Mouse (Mus musculus): Measurements from ENCODE around the gene Slc4a8. TPM values are rescaled to one million over a fixed set of nuclear protein-coding genes. Genes with fewer than 3 reads are reported as not detected.

The Slc4a8 gene
- 10.7 TPM for polyA plus RNA-seq (2014; fragmentation: Illumina TruSeq; extraction: RNeasy Lipid Tissue Mini Kit (QIAGEN cat#74804))

DNA sequence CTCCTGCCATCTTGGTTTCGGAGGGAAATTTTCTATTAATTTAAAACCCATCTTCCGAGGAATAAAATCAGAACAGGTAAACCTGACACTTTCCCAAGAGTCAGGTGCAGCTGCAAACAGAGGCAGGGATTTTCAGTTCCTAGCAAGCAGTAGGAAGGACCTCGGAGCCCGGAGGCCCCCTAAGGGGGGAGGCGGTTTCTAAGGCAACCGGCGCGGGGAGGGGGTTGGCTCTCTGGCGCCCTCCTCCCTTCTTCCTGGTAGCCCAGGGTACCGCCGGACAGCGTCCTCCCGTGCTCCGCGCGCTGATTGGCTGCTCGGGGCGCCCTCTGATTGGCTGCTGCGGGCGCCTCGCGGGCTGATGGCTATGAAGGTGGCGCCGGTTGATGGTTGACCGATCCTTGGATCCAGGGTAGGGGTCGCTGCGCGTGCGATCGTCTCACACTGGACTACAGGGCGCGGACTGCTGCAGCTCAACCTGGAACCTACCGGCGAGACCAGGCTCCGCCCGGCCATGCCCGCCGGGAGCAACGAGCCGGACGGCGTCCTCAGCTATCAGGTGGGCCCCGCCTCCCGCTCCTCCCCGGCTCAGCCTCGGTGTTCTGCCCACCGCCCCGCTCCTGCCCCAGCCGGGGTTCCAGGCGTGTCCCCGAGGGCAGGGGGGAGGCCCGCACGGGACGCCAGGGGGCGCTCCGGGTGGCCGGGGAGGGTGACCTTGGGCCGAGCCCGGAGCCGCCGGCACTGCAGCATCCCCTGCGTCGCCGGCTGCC lies at the start of gene Slc4a8:
Gene Slc4a8, plus strand, starts transcription at position 329 of the 767 bp plus-strand sequence.

DNA sequence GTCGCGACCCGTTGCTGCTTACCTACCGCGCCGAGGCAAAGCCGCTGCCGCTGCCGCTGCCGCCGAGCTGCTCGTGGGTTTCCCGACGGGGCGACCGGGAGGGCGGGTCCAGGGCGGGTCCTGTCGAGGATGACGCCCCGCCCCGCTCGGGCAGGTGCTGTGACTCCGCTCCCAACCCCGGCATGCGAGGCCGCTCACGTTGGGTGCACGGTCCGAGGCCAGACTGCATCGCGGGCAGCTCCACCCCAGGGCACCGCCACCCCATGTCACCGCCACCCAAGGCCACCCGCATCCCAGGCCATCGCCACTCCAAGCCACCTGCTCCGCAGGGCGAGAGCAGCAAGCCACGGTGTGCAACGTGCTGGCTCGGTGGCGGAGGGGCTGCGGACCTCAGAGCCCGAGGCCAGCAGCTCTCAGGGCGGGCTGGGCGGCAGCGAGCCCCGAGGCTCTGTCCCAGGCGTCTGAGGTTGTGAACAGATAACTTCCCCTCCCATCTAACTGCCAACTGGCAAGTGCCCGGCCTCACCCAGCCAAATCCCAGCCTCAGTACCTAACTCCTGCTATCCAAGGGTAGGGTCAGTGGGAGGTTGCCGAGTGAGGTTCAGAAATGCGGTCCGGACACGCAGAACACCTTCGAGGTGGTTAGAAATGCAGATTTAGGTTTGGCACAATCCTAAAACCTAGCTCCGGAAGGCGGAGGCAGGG lies 32.1 kb upstream of the Slc4a8 start, which contains the start of gene Galnt6:
Gene Galnt6, minus strand, starts transcription at position 96 of the 705 bp plus-strand sequence.

DNA sequence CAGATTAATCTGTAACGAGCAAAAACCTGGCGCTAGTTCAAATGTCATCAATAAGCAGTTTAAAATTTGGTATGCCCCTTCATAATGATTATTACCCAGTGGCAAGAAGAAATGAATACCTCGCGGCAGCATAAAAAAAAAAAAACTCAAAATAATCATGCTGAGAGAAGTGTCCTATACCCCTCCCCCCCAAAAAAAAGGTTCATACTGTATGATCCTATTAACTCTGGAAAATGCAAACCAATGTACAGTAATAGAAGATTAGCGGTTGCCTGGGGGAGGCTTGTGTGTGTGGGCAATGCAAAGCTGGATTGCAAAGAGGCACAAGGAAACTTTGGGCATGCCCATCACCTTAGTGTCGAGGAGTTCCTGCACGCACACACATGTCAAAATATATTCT lies 108.0 kb downstream of the Slc4a8 start, which contains the start of gene Scn8a:
Gene Scn8a, plus strand, starts transcription at position 301 of the 400 bp plus-strand sequence.

Other genes starting within 250 kb of the Slc4a8 start
- gene Tfcp2, start 209.7 kb upstream of the Slc4a8 start, polyA plus RNA-seq (2014; fragmentation: Illumina TruSeq; extraction: RNeasy Lipid Tissue Mini Kit (QIAGEN cat#74804)), result 8.3 TPM
- gene Pou6f1, start 161.8 kb upstream of the Slc4a8 start, polyA plus RNA-seq (2014; fragmentation: Illumina TruSeq; extraction: RNeasy Lipid Tissue Mini Kit (QIAGEN cat#74804)), result 3.8 TPM
- 205 TPM for gene Dazap2, start 146.4 kb upstream of the Slc4a8 start, polyA plus RNA-seq (2014; fragmentation: Illumina TruSeq; extraction: RNeasy Lipid Tissue Mini Kit (QIAGEN cat#74804))
- gene Smagp, start 124.8 kb upstream of the Slc4a8 start, polyA plus RNA-seq (2014; fragmentation: Illumina TruSeq; extraction: RNeasy Lipid Tissue Mini Kit (QIAGEN cat#74804)), result not detected
- gene Bin2, start 92.2 kb upstream of the Slc4a8 start, polyA plus RNA-seq (2014; fragmentation: Illumina TruSeq; extraction: RNeasy Lipid Tissue Mini Kit (QIAGEN cat#74804)), result 1.1 TPM
- 1.0 TPM for gene Cela1, start 73.8 kb upstream of the Slc4a8 start, polyA plus RNA-seq (2014; fragmentation: Illumina TruSeq; extraction: RNeasy Lipid Tissue Mini Kit (QIAGEN cat#74804))
- gene Galnt6, start 32.4 kb upstream of the Slc4a8 start, polyA plus RNA-seq (2014; fragmentation: Illumina TruSeq; extraction: RNeasy Lipid Tissue Mini Kit (QIAGEN cat#74804)), result 0.88 TPM
- gene Scn8a, start 108.1 kb downstream of the Slc4a8 start, polyA plus RNA-seq (2014; fragmentation: Illumina TruSeq; extraction: RNeasy Lipid Tissue Mini Kit (QIAGEN cat#74804)), result 2.0 TPM

All from ovary, adult 10 weeks (tissue).